Comparison of ENCODE assay signal across 21 mouse cellular contexts in the genomic region with DNA sequence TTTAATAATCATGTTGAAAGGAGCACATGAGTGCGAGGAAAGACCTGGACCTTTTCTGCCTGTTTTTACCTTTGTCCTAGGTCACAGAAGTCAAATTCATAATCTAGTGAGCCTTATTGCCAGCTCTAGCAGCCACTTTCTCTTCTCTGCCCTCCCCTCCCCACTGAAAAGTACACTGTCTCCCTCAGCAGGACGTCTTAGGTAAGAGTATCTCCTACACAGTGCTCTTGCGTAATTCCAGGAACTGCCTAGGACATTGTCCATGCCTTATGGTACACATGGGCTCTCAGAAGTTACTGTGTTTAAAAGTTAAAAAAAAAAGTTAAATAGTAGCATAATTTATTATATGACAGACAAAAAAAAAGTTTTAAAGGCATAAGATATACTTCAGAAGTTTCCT.
DNase-seq lines count a peak whose midpoint lies in the region; ATAC-seq and TF ChIP-seq lines count a peak whose summit lies in the region.
"Had no signal": no experiment of that assay in that cellular context is flagged by ENCODE, and none has a peak within 500 bp of the region (broad histone marks: within the 10 kb centered on the region; RNA-seq: fewer than 3 reads in every experiment).

No protein-coding gene starts in this region.

- H3K79me2 ChIP-seq in MEL (ENCODE audit: control insufficient read depth, insufficient read depth, low read length, poor library complexity) (no peaks in the 10 kb centered on the region), myocyte (ENCODE audit: control insufficient read depth, insufficient read depth) (no peaks in the 10 kb centered on the region)

- H3K9ac ChIP-seq in MEL (ENCODE audit: control insufficient read depth, low read depth, low read length, poor library complexity, severe bottlenecking), result no peak overlapping the region
- H3K9ac ChIP-seq: forebrain, postnatal 0 days; hindbrain, embryonic 12.5 days; hindbrain, embryonic 15.5 days had no signal

- H3K9me3 ChIP-seq in MEL (replicated peaks; ENCODE audit: insufficient read depth, low read length), result no peaks in the 10 kb centered on the region
- H3K9me3 ChIP-seq: hindbrain, embryonic 12.5 days; hindbrain, embryonic 15.5 days had no signal

- no peak overlapping the region for H3K4me3 ChIP-seq in MEL (ENCODE audit: control insufficient read depth in 1 of 2, insufficient read depth in 1 of 2, low read depth in 2 of 2, low read length in 2 of 2)
- H3K4me3 ChIP-seq in myocyte, result no peak overlapping the region
- H3K4me3 ChIP-seq: hindbrain, embryonic 12.5 days; hindbrain, embryonic 15.5 days had no signal

- no peaks in the 10 kb centered on the region; a peak in 1 of 4 replicates for H3K36me3 ChIP-seq in MEL (ENCODE audit: control insufficient read depth in 1 of 2, insufficient read depth in 2 of 2, low read length in 2 of 2)
- no peaks in the 10 kb centered on the region for H3K36me3 ChIP-seq in myocyte (ENCODE audit: control insufficient read depth, insufficient read depth)
- H3K36me3 ChIP-seq: hindbrain, embryonic 12.5 days; hindbrain, embryonic 15.5 days had no signal

- H3K27me3 ChIP-seq in MEL (ENCODE audit: control insufficient read depth in 1 of 2, insufficient read depth in 2 of 2, low read length in 2 of 2) (no peaks in the 10 kb centered on the region; a peak in 1 of 4 replicates), myocyte (ENCODE audit: control insufficient read depth, insufficient read depth, insufficient read length) (no peaks in the 10 kb centered on the region)
- H3K27me3 ChIP-seq: hindbrain, embryonic 12.5 days; hindbrain, embryonic 15.5 days had no signal

- peaks cover 0 to 2% of the 10 kb centered on the region in 2 experiments; a peak in 1 of 4 replicates for H3K4me1 ChIP-seq in MEL (ENCODE audit: control insufficient read depth in 1 of 2, insufficient read depth in 2 of 2, low read length in 2 of 2)
- H3K4me1 ChIP-seq: hindbrain, embryonic 12.5 days; hindbrain, embryonic 15.5 days had no signal

- H3K4me2 ChIP-seq in myocyte (ENCODE audit: low read depth), result no peak overlapping the region
- H3K4me2 ChIP-seq: heart, embryonic 11.5 days; hindbrain, embryonic 12.5 days; hindbrain, embryonic 15.5 days had no signal

- no peak for TF ChIP-seq POLR2A in MEL (IDR thresholded peaks at IDR 0.05; ENCODE audit: control insufficient read depth in 1 of 2, insufficient read depth in 1 of 2, low read depth in 1 of 2, low read length in 2 of 2, poor library complexity in 1 of 2)
- TF ChIP-seq POLR2A in myocyte (IDR thresholded peaks at IDR 0.05; ENCODE audit: insufficient read length, low read depth), result no peak

- peak; percentile 4; the same call in 1 of the 2 replicates for TF ChIP-seq RAD21 in MEL (IDR thresholded peaks at IDR 0.05; ENCODE audit: low read depth, low read length)

- no peak for TF ChIP-seq EP300 in MEL (IDR thresholded peaks at IDR 0.05; ENCODE audit: low read depth in 1 of 2, low read length in 2 of 2)

- H3ac ChIP-seq in myocyte (ENCODE audit: control insufficient read depth, insufficient read length), result no peak overlapping the region

- peak; percentile 62; the same call in 1 of the 2 replicates for ATAC-seq in frontal cortex, adult (ENCODE audit: low TSS enrichment)
- ATAC-seq: CD4-positive, CD25-positive, alpha-beta regulatory T cell, adult 4 months; forebrain, embryonic 14.5 days; forebrain, postnatal 0 days had no signal

- no peak for TF ChIP-seq CTCF in MEL (IDR thresholded peaks at IDR 0.05 in 2 of 3, conservative IDR thresholded peaks at IDR 0.05 in 1 of 3; ENCODE audit: control insufficient read depth in 1 of 3, insufficient read depth in 1 of 3, low read depth in 2 of 3, low read length in 3 of 3, poor library complexity in 1 of 3, severe bottlenecking in 1 of 3)

- no peak overlapping the region for H3K27ac ChIP-seq in MEL (ENCODE audit: control insufficient read depth, low read depth, low read length)
- H3K27ac ChIP-seq: hindbrain, embryonic 12.5 days; hindbrain, embryonic 15.5 days had no signal

- no peak for DNase-seq in frontal cortex, postnatal 25 days (ENCODE audit: low spot score in 2 of 2)
- no peak for DNase-seq in MEL (ENCODE audit: low read depth, low spot score)
- no peak for DNase-seq in spleen, adult 18-20 months
- DNase-seq in kidney, postnatal 36 days, result no peak
- DNase-seq in thymus, postnatal 0 days (ENCODE audit: low spot score), result no peak
- DNase-seq: adrenal gland, adult 2 months; adrenal gland, postnatal 14 days; cerebellum, adult 11-12 months; cerebellum, adult 9-10 months; cerebellum, postnatal 14 days; forebrain, postnatal 0 days; gastrocnemius, postnatal 10 days; gastrocnemius, postnatal 36 days; heart, adult 11 months had no signal

TF ChIP-seq in MEL, 35 proteins besides CTCF, POLR2A, EP300 and RAD21:
- TF ChIP-seq NELFE (IDR thresholded peaks at IDR 0.05; ENCODE audit: low read depth, low read length) (no peak), USF1 (IDR thresholded peaks at IDR 0.05; ENCODE audit: low read depth, low read length) (no peak), CHD1 (IDR thresholded peaks at IDR 0.05; ENCODE audit: low read depth, low read length) (no peak), USF2 (IDR thresholded peaks at IDR 0.05; ENCODE audit: borderline replicate concordance in 1 of 2, insufficient read depth in 1 of 2, low read depth in 1 of 2, low read length in 2 of 2) (no peak), GATA1 (IDR thresholded peaks at IDR 0.05; ENCODE audit: low read depth, low read length) (no peak), MAX (IDR thresholded peaks at IDR 0.05; ENCODE audit: low read length) (no peak), MEF2A (IDR thresholded peaks at IDR 0.05; ENCODE audit: extremely low read depth, insufficient replicate concordance, low read depth, low read length, poor library complexity, severe bottlenecking) (no peak), TAL1 (IDR thresholded peaks at IDR 0.05; ENCODE audit: low read length) (no peak), CHD2 (IDR thresholded peaks at IDR 0.05; ENCODE audit: low read length) (no peak), MAZ (IDR thresholded peaks at IDR 0.05; ENCODE audit: low read depth, low read length) (no peak)

TF ChIP-seq in myocyte, 11 proteins besides CTCF, POLR2A, EP300 and RAD21:
- TF ChIP-seq MAX (IDR thresholded peaks at IDR 0.05; ENCODE audit: low read depth) (no peak), TCF3 (IDR thresholded peaks at IDR 0.05; ENCODE audit: insufficient read length, low read depth) (no peak), POLR2AphosphoS2 (IDR thresholded peaks at IDR 0.05; ENCODE audit: insufficient read length, low read depth) (no peak), TCF12 (IDR thresholded peaks at IDR 0.05; ENCODE audit: insufficient read depth, poor library complexity, severe bottlenecking) (no peak), USF1 (IDR thresholded peaks at IDR 0.05; ENCODE audit: low read depth) (no peak), CEBPB (IDR thresholded peaks at IDR 0.05; ENCODE audit: insufficient read depth, poor library complexity, severe bottlenecking) (0 out of 2 replicates have a peak, but pooled peaks have one; percentile 1)
